Mouse (Mus musculus): ENCODE results near the gene Syvn1. TPM values are rescaled to one million over a fixed set of nuclear protein-coding genes. Genes with fewer than 3 reads are reported as not detected.

Syvn1 gene
- total RNA-seq, 2 experiments from 2014 or later = 19.5 TPM

Small RNA genes lying within 50 kb of the gene (microRNA-seq; reads per million reads assigned to microRNA genes)
- gene Mir6988 = 0.70 to 0.95 reads per million in 2 experiments

Other genes with a start within 250 kb of the Syvn1 start
- gene Frmd8, start 171.3 kb upstream of the Syvn1 start, total RNA-seq (2021) = 10 to 100 TPM; 19.0 to 20.5 TPM
- gene Slc25a45, start 168.8 kb upstream of the Syvn1 start, total RNA-seq (2021) = 1 to 10 TPM; 4.6 to 5.9 TPM
- gene Tigd3, start 152.4 kb upstream of the Syvn1 start, total RNA-seq (2021) = 1 to 10 TPM; 1.1 to 1.2 TPM
- gene Dpf2, start 133.6 kb upstream of the Syvn1 start, total RNA-seq (2021) = 100 to 1,000 TPM; 100 to 101 TPM
- 10 to 100 TPM; 14.0 to 16.0 TPM for gene Cdc42ep2, start 121.8 kb upstream of the Syvn1 start, total RNA-seq (2021)
- gene Pola2, start 82.4 kb upstream of the Syvn1 start, total RNA-seq (2021) = 10 to 100 TPM; 21.1 TPM
- not detected for gene Slc22a20, start 60.4 kb upstream of the Syvn1 start, total RNA-seq (2021)
- gene Capn1, start 30.7 kb upstream of the Syvn1 start, total RNA-seq (2021) = 10 to 100 TPM; 32.6 to 37.8 TPM
- 10 to 100 TPM; 41.7 to 46.7 TPM for gene Mrpl49, start 11.2 kb downstream of the Syvn1 start, total RNA-seq (2021)
- 100 to 1,000 TPM; 738 to 768 TPM for gene Fau, start 11.3 kb downstream of the Syvn1 start, total RNA-seq (2021)
- 10 to 100 TPM; 13.6 to 13.9 TPM for gene Znhit2, start 14.6 kb downstream of the Syvn1 start, total RNA-seq (2021)
- 1 to 10 TPM; 2.7 to 2.9 TPM for gene Tm7sf2, start 21.8 kb downstream of the Syvn1 start, total RNA-seq (2021)
- 10 to 100 TPM; 36.4 TPM for gene Vps51, start 30.7 kb downstream of the Syvn1 start, total RNA-seq (2021)
- gene Tmem262, start 33.5 kb downstream of the Syvn1 start, total RNA-seq (2021) = not detected
- gene Gm28374, start 35.7 kb downstream of the Syvn1 start, total RNA-seq (2021) = not detected
- gene Zfpl1, start 38.4 kb downstream of the Syvn1 start, total RNA-seq (2021) = 10 to 100 TPM; 24.4 to 26.3 TPM
- 1 to 10 TPM; 3.8 to 5.0 TPM for gene Cdca5, start 38.4 kb downstream of the Syvn1 start, total RNA-seq (2021)
- under 1 TPM in 1 of 2 experiments, not detected in 1; 0.43 TPM for gene AC131692.1, start 47.8 kb downstream of the Syvn1 start, total RNA-seq (2021)
- under 1 TPM; 0.10 to 0.17 TPM for gene Naaladl1, start 59.2 kb downstream of the Syvn1 start, total RNA-seq (2021)
- gene Sac3d1, start 72.1 kb downstream of the Syvn1 start, total RNA-seq (2021) = 10 to 100 TPM; 10.2 to 13.9 TPM
- 10 to 100 TPM; 12.5 to 12.6 TPM for gene Snx15, start 81.7 kb downstream of the Syvn1 start, total RNA-seq (2021)
- gene Batf2, start 94.4 kb downstream of the Syvn1 start, total RNA-seq (2021) = under 1 TPM; 0.31 to 0.32 TPM
- 10 to 100 TPM; 60.5 to 63.5 TPM for gene Arl2, start 95.0 kb downstream of the Syvn1 start, total RNA-seq (2021)
- gene Majin, start 137.8 kb downstream of the Syvn1 start, total RNA-seq (2021) = not detected
- gene Gpha2, start 179.8 kb downstream of the Syvn1 start, total RNA-seq (2021) = not detected
- 10 to 100 TPM; 30.7 to 31.7 TPM for gene Ppp2r5b, start 189.3 kb downstream of the Syvn1 start, total RNA-seq (2021)
- 10 to 100 TPM; 17.7 to 19.0 TPM for gene Atg2a, start 195.1 kb downstream of the Syvn1 start, total RNA-seq (2021)
- gene Ehd1, start 230.1 kb downstream of the Syvn1 start, total RNA-seq (2021) = 100 to 1,000 TPM; 129 to 181 TPM

All from heart, postnatal 10 days (tissue).